Comparison of ENCODE assay signal across 8 mouse cellular contexts in the genomic region with DNA sequence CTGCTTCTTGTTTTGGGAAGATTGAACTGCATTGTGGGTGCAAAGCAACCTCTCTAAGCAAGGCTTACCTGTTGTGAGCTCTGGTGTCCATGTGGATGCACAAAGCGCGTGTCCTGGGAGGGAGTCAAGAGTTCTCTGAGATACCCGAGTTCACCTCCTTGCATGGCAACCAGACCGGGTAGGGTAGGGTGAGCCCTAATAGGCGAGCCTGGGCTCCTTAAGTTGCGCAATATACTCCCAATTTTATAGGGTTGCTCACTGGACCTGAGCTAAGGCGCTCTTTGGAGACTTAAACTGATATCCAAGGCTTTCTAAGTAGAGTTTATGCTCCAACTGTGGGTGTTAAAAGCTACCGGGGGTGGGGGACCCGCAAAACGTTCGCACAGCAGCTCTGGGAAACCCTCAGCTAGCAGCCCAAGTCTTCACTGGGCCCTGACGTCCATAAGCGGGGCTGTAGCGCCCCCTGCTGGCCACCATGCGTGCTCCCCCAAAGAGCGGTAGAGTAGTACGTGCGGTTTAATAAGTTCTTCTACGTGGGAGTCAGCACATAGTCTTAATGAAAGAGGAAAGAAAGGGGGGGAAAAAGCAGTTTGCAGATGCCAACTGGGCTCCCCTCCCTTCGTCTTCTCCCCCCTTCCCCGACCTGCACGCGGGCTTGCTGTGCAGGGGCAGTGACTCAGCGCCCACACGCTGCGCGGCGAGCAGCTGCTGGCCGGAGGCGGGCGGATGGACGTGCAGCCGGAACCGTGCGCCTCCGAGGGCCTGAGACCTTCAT. TPM values are rescaled to one million over a fixed set of nuclear protein-coding genes. Genes with fewer than 3 reads are reported as not detected.
DNase-seq lines count a peak whose midpoint lies in the region; ATAC-seq and TF ChIP-seq lines count a peak whose summit lies in the region.

No protein-coding gene starts in this region.

- H3K4me3 ChIP-seq in E14TG2a.4 (replicated peaks; ENCODE audit: low read length), result peak overlapping the region; percentile 71
- peak overlapping the region; percentile 29 for H3K4me3 ChIP-seq in forebrain, embryonic 14.5 days (ENCODE audit: low read depth, low read length)
- H3K4me3 ChIP-seq in lung, adult 2 months (replicated peaks; ENCODE audit: extremely low read depth, low read depth, low read length), result peak overlapping the region; percentile 67

- TF ChIP-seq CTCF in E14TG2a.4 (conservative IDR thresholded peaks at IDR 0.05; ENCODE audit: low read length), result peak; percentile 91
- peak; percentile 81 for TF ChIP-seq CTCF in lung, adult 2 months (IDR thresholded peaks at IDR 0.05; ENCODE audit: insufficient read depth, low read length)

- H3K36me3 ChIP-seq in E14TG2a.4 (ENCODE audit: insufficient read depth, low read length), result no peaks in the 10 kb centered on the region
- H3K36me3 ChIP-seq in forebrain, embryonic 14.5 days (ENCODE audit: control insufficient read depth, insufficient read depth, low read length), result no peaks in the 10 kb centered on the region

- peaks cover 75% of the 10 kb centered on the region for H3K27me3 ChIP-seq in E14TG2a.4 (ENCODE audit: insufficient read depth, low read length)
- peaks cover 52% of the 10 kb centered on the region for H3K27me3 ChIP-seq in forebrain, embryonic 14.5 days (replicated peaks; ENCODE audit: control insufficient read depth, insufficient read depth, low read length)

- intact Hi-C loops in heart, postnatal 14 days (cut with DNase I), result loop anchor here (1.0 to 5.0 kb wide), 7 partner anchors 15 to 463 kb away; partner anchors contain the start of gene Sbf2

- H3K4me1 ChIP-seq in E14TG2a.4 (replicated peaks; ENCODE audit: low read depth, low read length), result peaks cover 58% of the 10 kb centered on the region
- peaks cover 21% of the 10 kb centered on the region for H3K4me1 ChIP-seq in forebrain, embryonic 14.5 days (ENCODE audit: control insufficient read depth, insufficient read depth, low read length)
- H3K4me1 ChIP-seq in lung, adult 2 months (ENCODE audit: control insufficient read depth, insufficient read depth, low read length), result peaks cover 13% of the 10 kb centered on the region

- peak overlapping the region; percentile 66 for H3K4me2 ChIP-seq in forebrain, embryonic 14.5 days (ENCODE audit: low read length)

- peak overlapping the region; percentile 53 for H3K9ac ChIP-seq in forebrain, embryonic 14.5 days (ENCODE audit: low read length)

- no peak for TF ChIP-seq POLR2A in lung, adult 2 months (IDR thresholded peaks at IDR 0.05; ENCODE audit: borderline replicate concordance, extremely low read depth, low read depth, low read length)

- WGBS in forebrain, embryonic 14.5 days, result 1% methylated on average over 36 of the region's 36 CpGs
- WGBS in lung, adult 2 months, result 4% methylated on average over 33 of the region's 36 CpGs

- peak; percentile 57 for DNase-seq in c-Kit-positive CD71-positive TER-119-negative erythroid progenitor cells, embryonic 14.5 days (ENCODE audit: low read depth)
- DNase-seq in forebrain, embryonic 14.5 days (ENCODE audit: low spot score), result peak; percentile 94
- DNase-seq in heart, postnatal 14 days, result peak; percentile 91 to 92
- DNase-seq in layer of hippocampus, adult 18-20 months (ENCODE audit: low spot score in 2 of 2), result peak; percentile 71 to 90
- DNase-seq in lung, adult 2 months, result peak; percentile 84
- DNase-seq in testis, postnatal 14 days (ENCODE audit: low spot score), result peak; percentile 85

- H3K9me3 ChIP-seq in E14TG2a.4 (ENCODE audit: low read length), result no peaks in the 10 kb centered on the region
- H3K9me3 ChIP-seq in forebrain, embryonic 14.5 days (replicated peaks; ENCODE audit: control insufficient read depth, low read length), result no peaks in the 10 kb centered on the region

- no peak overlapping the region for H3K27ac ChIP-seq in forebrain, embryonic 14.5 days (ENCODE audit: low read depth, low read length)

- peak; percentile 92 for ATAC-seq in forebrain, embryonic 14.5 days
- peak; percentile 74 for ATAC-seq in neutrophil, adult 5-6 weeks (ENCODE audit: extremely low read depth, insufficient number of reproducible peaks, low FRiP score, poor library complexity, severe bottlenecking)

RNA-seq across cellular contexts. Expression of gene Adm, which starts 2.6 kb away (rescaled TPM):
- polyA plus RNA-seq in forebrain, embryonic 14.5 days (2014; fragmentation: Nextera tagmentation; extraction: Ambion mirVana), result 1.6 and 1.8 TPM in 2 replicates
- 10 to 100 TPM in 1 of 2 experiments, 1 to 10 TPM in 1; 9.8 to 15.5 TPM for total RNA-seq in heart, postnatal 14 days (2021)
- total RNA-seq in layer of hippocampus, adult 18-20 months (2021), result 1 to 10 TPM; 1.5 to 1.6 TPM
- polyA plus RNA-seq in lung, adult 2 months (2012; rRNA removed), result 9.6 and 11.3 TPM in 2 replicates
- 0.35 TPM in 1 of 2 replicates, not detected in the other for total RNA-seq in neutrophil, adult 5-6 weeks (2017)

RNA-seq across cellular contexts. Expression of gene Sbf2, which starts 15.4 kb away (rescaled TPM):
- polyA plus RNA-seq in forebrain, embryonic 14.5 days (2014; fragmentation: Nextera tagmentation; extraction: Ambion mirVana), result 44.0 and 60.8 TPM in 2 replicates
- total RNA-seq in heart, postnatal 14 days (2021), result 10 to 100 TPM; 47.4 to 54.3 TPM
- 10 to 100 TPM; 67.6 to 69.0 TPM for total RNA-seq in layer of hippocampus, adult 18-20 months (2021)
- 15.1 and 18.0 TPM in 2 replicates for polyA plus RNA-seq in lung, adult 2 months (2012; rRNA removed)
- total RNA-seq in neutrophil, adult 5-6 weeks (2017), result 3.1 and 3.4 TPM in 2 replicates

Comparison
In these comparisons a context has a peak if more than half of its experiments do, and no peak if none do; other contexts are left out.
1. RNA of gene Sbf2, which starts 15.4 kb away (total RNA-seq): 67.6 to 69.0 TPM in layer of hippocampus, adult 18-20 months and 47.4 to 54.3 TPM in heart, postnatal 14 days; 3.1 to 3.4 TPM in neutrophil, adult 5-6 weeks; every median in the first group is over 10 times any median in the second.
2. Peak in every context shown above with its lines, with median percentiles within 50 percentile points of each other: H3K4me3 ChIP-seq and DNase-seq.